Mouse (Mus musculus): ENCODE results near the gene Ppp1r14c. TPM values are rescaled to one million over a fixed set of nuclear protein-coding genes. Genes with fewer than 3 reads are reported as not detected.

Gene Ppp1r14c
- total and polyA plus RNA-seq, 3 experiments, result not detected

- no peak overlapping the region for H3K9ac ChIP-seq (ENCODE audit: insufficient read depth, low read depth)
- TF ChIP-seq KAT2A (IDR thresholded peaks at IDR 0.05; ENCODE audit: insufficient replicate concordance, low read length), result no peak
- no peak for TF ChIP-seq MAFK (IDR thresholded peaks at IDR 0.05; ENCODE audit: insufficient replicate concordance, low read length)
- no peak for TF ChIP-seq POLR2AphosphoS2 (IDR thresholded peaks at IDR 0.05; ENCODE audit: low read depth, low read length)
- no peak for TF ChIP-seq MEF2A (IDR thresholded peaks at IDR 0.05; ENCODE audit: borderline replicate concordance, low read depth, low read length)
- TF ChIP-seq MAX (IDR thresholded peaks at IDR 0.05; ENCODE audit: low read length), result no peak
- TF ChIP-seq POLR2A (IDR thresholded peaks at IDR 0.05; ENCODE audit: low read depth, low read length), result no peak
- no peak for TF ChIP-seq UBTF (IDR thresholded peaks at IDR 0.05; ENCODE audit: low read depth, low read length)
- TF ChIP-seq MXI1 (IDR thresholded peaks at IDR 0.05; ENCODE audit: low read depth, low read length), result no peak
- TF ChIP-seq ZMIZ1 (IDR thresholded peaks at IDR 0.05; ENCODE audit: low read depth, low read length), result no peak
- no peak for TF ChIP-seq MAZ (IDR thresholded peaks at IDR 0.05; ENCODE audit: low read depth, low read length)
- no peak for TF ChIP-seq GABPA (IDR thresholded peaks at IDR 0.05; ENCODE audit: insufficient replicate concordance, low read depth, low read length)
- TF ChIP-seq JUN (IDR thresholded peaks at IDR 0.05; ENCODE audit: insufficient read depth, low read depth, low read length), result no peak
- TF ChIP-seq BHLHE40 (IDR thresholded peaks at IDR 0.05; ENCODE audit: low read depth, low read length), result no peak
- TF ChIP-seq PAX5 (IDR thresholded peaks at IDR 0.05; ENCODE audit: low read length), result no peak
- TF ChIP-seq ZC3H11A (IDR thresholded peaks at IDR 0.05; ENCODE audit: low read depth, low read length), result no peak
- TF ChIP-seq NRF1 (IDR thresholded peaks at IDR 0.05; ENCODE audit: low read depth, low read length), result no peak
- no peaks in the 10 kb centered on the region for H3K27me3 ChIP-seq (replicated peaks)
- H3K79me2 ChIP-seq (replicated peaks; ENCODE audit: control insufficient read depth, extremely low read depth, insufficient read depth, poor library complexity, severe bottlenecking), result no peaks in the 10 kb centered on the region
- H3K4me1 ChIP-seq (ENCODE audit: control insufficient read depth in 1 of 2, insufficient read depth in 2 of 2), result peaks cover 0 to 9% of the 10 kb centered on the region in 2 experiments; a peak in 1 of 4 replicates
- no peak for DNase-seq (ENCODE audit: extremely low read depth)
- dilution Hi-C loops (cut with MboI; ENCODE audit: extremely low pct_ligation_motif_present, extremely low pct_unique_long_range_greater_than_20kb, low sequenced_read_pairs) (no loop called here), in situ Hi-C loops (cut with MboI; ENCODE audit: low pct_ligation_motif_present, low pct_unique_long_range_greater_than_20kb, low sequenced_read_pairs) (no loop called here)
- H3K9me3 ChIP-seq (replicated peaks; ENCODE audit: low read length), result no peaks in the 10 kb centered on the region
- H3K36me3 ChIP-seq (replicated peaks in 1 of 2; ENCODE audit: control insufficient read depth in 1 of 2, insufficient read depth in 1 of 2, low read length in 1 of 2), result no peaks in the 10 kb centered on the region
- H3K4me2 ChIP-seq (ENCODE audit: insufficient read depth, low read depth, poor library complexity, severe bottlenecking), result no peak overlapping the region
- no peak overlapping the region for H3K4me3 ChIP-seq (replicated peaks in 1 of 3; ENCODE audit: low read depth in 2 of 3, low read length in 2 of 3, poor library complexity in 1 of 3)
- H3K27ac ChIP-seq (ENCODE audit: insufficient read depth, low read depth), result no peak overlapping the region
Observed at GRCm38 (mm10) chr10:3509663-3510277, 143.9 kb downstream of the Ppp1r14c start.

GRCm38 (mm10) chr10:3510486-3510885, 144.6 kb downstream of the Ppp1r14c start:
- H3K4me3 ChIP-seq (replicated peaks in 1 of 3; ENCODE audit: low read depth in 2 of 3, low read length in 2 of 3, poor library complexity in 1 of 3), result no peak overlapping the region
- H3K9ac ChIP-seq (ENCODE audit: insufficient read depth, low read depth), result no peak overlapping the region
- no peaks in the 10 kb centered on the region for H3K9me3 ChIP-seq (replicated peaks; ENCODE audit: low read length)
- in situ Hi-C loops (cut with MboI; ENCODE audit: low pct_ligation_motif_present, low pct_unique_long_range_greater_than_20kb, low sequenced_read_pairs) (no loop called here), dilution Hi-C loops (cut with MboI; ENCODE audit: extremely low pct_ligation_motif_present, extremely low pct_unique_long_range_greater_than_20kb, low sequenced_read_pairs) (no loop called here)
- H3K27ac ChIP-seq (ENCODE audit: insufficient read depth, low read depth), result no peak overlapping the region
- DNase-seq (ENCODE audit: extremely low read depth), result no peak
- TF ChIP-seq KAT2A (IDR thresholded peaks at IDR 0.05; ENCODE audit: insufficient replicate concordance, low read length) (no peak), POLR2A (IDR thresholded peaks at IDR 0.05; ENCODE audit: low read depth, low read length) (no peak), ETS1 (conservative IDR thresholded peaks at IDR 0.05; ENCODE audit: low read depth, low read length) (no peak), E2F4 (IDR thresholded peaks at IDR 0.05; ENCODE audit: insufficient replicate concordance, low read depth, low read length) (no peak), UBTF (IDR thresholded peaks at IDR 0.05; ENCODE audit: low read depth, low read length) (no peak), SIN3A (IDR thresholded peaks at IDR 0.05; ENCODE audit: low read length) (no peak), MAZ (IDR thresholded peaks at IDR 0.05; ENCODE audit: low read depth, low read length) (no peak)
- no peaks in the 10 kb centered on the region for H3K27me3 ChIP-seq (replicated peaks)
- H3K79me2 ChIP-seq (replicated peaks; ENCODE audit: control insufficient read depth, extremely low read depth, insufficient read depth, poor library complexity, severe bottlenecking), result no peaks in the 10 kb centered on the region
- H3K4me2 ChIP-seq (ENCODE audit: insufficient read depth, low read depth, poor library complexity, severe bottlenecking), result no peak overlapping the region
- peaks cover 0 to 9% of the 10 kb centered on the region in 2 experiments; a peak in 1 of 4 replicates for H3K4me1 ChIP-seq (ENCODE audit: control insufficient read depth in 1 of 2, insufficient read depth in 2 of 2)
- H3K36me3 ChIP-seq (replicated peaks in 1 of 2; ENCODE audit: control insufficient read depth in 1 of 2, insufficient read depth in 1 of 2, low read length in 1 of 2), result no peaks in the 10 kb centered on the region
